Mouse (Mus musculus) neural tube, embryonic 13.5 days (tissue): ENCODE data around the gene Matn4. TPM values are rescaled to one million over a fixed set of nuclear protein-coding genes. Genes with fewer than 3 reads are reported as not detected.

ENCODE experiments used
- ATAC-seq: fragments of 200-750 bp; cut with Nextera tagmentation; 2 replicates; pipeline ENCODE4 v1.8.0; 2017; ENCODE audit warnings: low read depth, mild to moderate bottlenecking, moderate TSS enrichment, moderate library complexity
- H3K27ac ChIP-seq: fragments of 300-500 bp; sonication (generic); replicated peaks from 2 replicates; pipeline ENCODE4 v1.5.1; 2015; ENCODE audit warnings: moderate library complexity, mild to moderate bottlenecking, inconsistent platforms
- H3K27me3 ChIP-seq: fragments of 300-500 bp; sonication (generic); 2 replicates; pipeline ENCODE4 v1.6.1; 2015; ENCODE audit warnings: mild to moderate bottlenecking, inconsistent platforms
- H3K36me3 ChIP-seq: fragments of 300-500 bp; sonication (generic); 2 replicates; pipeline ENCODE4 v1.6.1; 2015; ENCODE audit warnings: mild to moderate bottlenecking, inconsistent platforms
- H3K4me1 ChIP-seq: fragments of 300-500 bp; sonication (generic); replicated peaks from 2 replicates; pipeline ENCODE4 v1.6.1; 2015; ENCODE audit warnings: inconsistent platforms
- H3K4me2 ChIP-seq: fragments of 300-500 bp; sonication (generic); 2 replicates; pipeline ENCODE4 v1.6.1; 2015; ENCODE audit warnings: inconsistent platforms, mild to moderate bottlenecking, moderate library complexity
- H3K4me3 ChIP-seq: fragments of 300-500 bp; sonication (generic); 2 replicates; pipeline ENCODE4 v1.5.1; 2015; ENCODE audit warnings: mild to moderate bottlenecking, inconsistent platforms
- H3K9ac ChIP-seq: fragments of 300-500 bp; sonication (generic); 2 replicates; pipeline ENCODE4 v1.6.1; 2015; ENCODE audit warnings: moderate library complexity, mild to moderate bottlenecking, inconsistent platforms
- H3K9me3 ChIP-seq: fragments of 300-500 bp; sonication (generic); 2 replicates; pipeline ENCODE4 v1.6.1; 2016; ENCODE audit warnings: inconsistent platforms
- WGBS: fragments of 180-500 bp; shearing (Covaris S2); methylation state at CpG from one replicate; pipeline ENCODE4 v1.1.7; 2015; 5-methylcytosine and 5-hydroxymethylcytosine counted together
- polyA plus RNA-seq: library from polyadenylated mRNA; unstranded; fragments of >200 nt; fragmentation: Nextera tagmentation; extraction: Ambion mirVana; gene quantifications from 2 replicates; pipeline ENCODE4 v1.2.1, GENCODE M21; 2015

The Matn4 gene
- polyA plus RNA-seq, 1 experiment from 2014 or later = 7.3 TPM

DNA sequence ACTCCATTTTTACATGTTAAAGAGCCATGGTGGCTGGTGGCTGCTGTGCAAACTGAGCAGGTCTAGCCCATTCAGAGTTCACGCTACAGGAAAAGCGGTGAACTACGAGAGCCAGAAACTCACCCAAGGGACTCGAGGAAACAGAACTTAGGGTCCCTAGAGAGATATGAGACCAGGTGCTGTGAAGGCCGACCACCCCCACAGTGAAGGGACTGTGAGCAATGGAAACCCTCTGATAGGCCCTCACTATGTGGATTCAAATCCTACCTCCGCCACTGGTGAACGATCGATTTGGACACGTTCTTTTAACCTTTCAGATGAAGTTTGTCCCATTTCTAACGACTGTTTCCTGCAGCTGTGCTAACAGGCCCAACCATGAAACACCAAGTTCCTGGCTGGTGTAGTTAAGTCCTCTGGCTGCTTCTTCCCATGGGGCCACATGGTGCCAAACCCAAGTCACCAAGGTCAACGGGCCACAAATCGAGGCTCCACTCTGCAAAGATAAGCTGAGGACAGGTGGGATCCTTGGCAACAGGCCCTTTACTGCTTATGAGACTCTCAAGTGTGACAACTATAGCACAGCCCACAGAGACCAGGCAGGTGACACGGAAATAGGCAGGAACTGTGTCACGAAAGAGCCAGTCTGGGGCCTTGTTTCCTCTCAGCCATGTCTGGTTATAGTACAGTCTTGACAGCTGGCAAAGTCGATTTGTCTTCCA, 17.9 kb upstream of the Matn4 start:
- 91% methylated on average over 15 of the region's 15 CpGs for WGBS
- H3K36me3 ChIP-seq = no peaks in the 10 kb centered on the region
- no peak overlapping the region for H3K4me3 ChIP-seq
- no peaks in the 10 kb centered on the region for H3K4me1 ChIP-seq
- no peak overlapping the region for H3K9ac ChIP-seq
- no peaks in the 10 kb centered on the region for H3K9me3 ChIP-seq
- no peak overlapping the region for H3K27ac ChIP-seq
- ATAC-seq = no peak
- no peak overlapping the region for H3K4me2 ChIP-seq
- no peaks in the 10 kb centered on the region for H3K27me3 ChIP-seq

DNA sequence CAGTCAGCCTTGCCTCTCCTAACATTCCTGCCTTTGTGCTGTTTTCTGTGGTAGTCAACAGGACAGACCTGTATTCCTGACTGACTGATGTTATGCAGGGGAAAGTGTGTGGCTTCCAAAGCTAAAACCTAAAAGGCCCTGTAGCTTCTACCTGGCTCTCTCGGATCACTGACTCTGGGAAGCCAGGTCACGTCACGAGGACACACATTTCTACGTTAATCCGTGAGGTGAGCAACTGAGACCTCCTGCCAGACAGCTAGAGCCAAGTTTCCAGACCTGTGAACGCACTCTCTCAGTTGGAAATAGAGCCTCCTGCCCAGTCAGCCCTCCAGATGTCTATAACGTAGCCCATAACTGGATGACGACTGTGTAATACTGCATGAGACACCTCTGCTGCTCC, 17.0 kb upstream of the Matn4 start:
- no peaks in the 10 kb centered on the region for H3K27me3 ChIP-seq
- no peaks in the 10 kb centered on the region for H3K36me3 ChIP-seq
- no peak overlapping the region for H3K4me2 ChIP-seq
- H3K9ac ChIP-seq = no peak overlapping the region
- no peaks in the 10 kb centered on the region for H3K4me1 ChIP-seq
- no peak overlapping the region for H3K27ac ChIP-seq
- no peak overlapping the region for H3K4me3 ChIP-seq
- H3K9me3 ChIP-seq = no peaks in the 10 kb centered on the region
- no peak for ATAC-seq
- WGBS = 86% methylated on average over 8 of the region's 8 CpGs

DNA sequence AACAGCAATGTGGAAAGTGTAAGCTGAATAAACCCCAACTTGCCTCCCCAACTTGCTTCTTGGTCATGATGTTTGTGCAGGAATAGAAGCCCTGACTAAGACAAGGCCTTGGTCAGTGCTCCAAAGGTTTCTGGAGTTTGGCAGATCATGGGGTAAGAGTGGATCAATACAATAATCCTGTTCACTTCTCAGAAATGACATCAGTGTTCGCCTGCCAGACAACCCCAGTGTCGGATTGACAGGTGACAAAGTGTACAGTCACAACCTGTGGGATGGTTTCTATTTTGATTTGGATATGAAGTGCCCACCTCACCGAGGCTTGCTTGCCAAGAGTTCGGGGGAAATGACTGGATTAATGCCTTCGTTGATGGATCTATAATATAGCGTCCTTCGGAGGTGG, 16.3 kb upstream of the Matn4 start:
- H3K4me3 ChIP-seq = no peak overlapping the region
- no peak overlapping the region for H3K27ac ChIP-seq
- 88% methylated on average over 7 of the region's 7 CpGs for WGBS
- no peaks in the 10 kb centered on the region for H3K4me1 ChIP-seq
- H3K36me3 ChIP-seq = no peaks in the 10 kb centered on the region
- H3K9ac ChIP-seq = no peak overlapping the region
- no peaks in the 10 kb centered on the region for H3K9me3 ChIP-seq
- H3K4me2 ChIP-seq = no peak overlapping the region
- H3K27me3 ChIP-seq = peaks cover 3% of the 10 kb centered on the region; the same call in 1 of the 2 replicates
- ATAC-seq = no peak

DNA sequence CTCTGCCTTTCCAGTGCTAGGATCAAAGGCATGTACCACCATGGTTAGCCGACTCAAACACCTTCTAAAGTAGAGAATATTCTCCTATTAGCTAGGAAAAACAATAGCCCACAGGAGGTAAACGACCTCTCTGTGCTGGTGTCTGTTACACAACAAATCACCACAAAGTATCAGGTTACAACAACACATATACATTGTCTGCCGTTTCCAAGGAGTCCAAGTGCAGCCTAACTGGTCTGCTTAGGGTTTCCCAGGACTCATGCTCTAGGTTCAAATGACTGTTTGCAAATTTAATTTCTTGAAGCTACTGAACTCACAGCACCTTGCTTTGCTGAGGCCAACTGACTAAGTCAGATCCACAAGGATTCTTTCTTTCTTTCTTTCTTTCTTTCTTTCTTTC, 14.5 kb upstream of the Matn4 start:
- WGBS = 4% methylated on average over 3 of the region's 3 CpGs
- Histone ChIP-seq H3K27ac (no peak overlapping the region), H3K4me2 (no peak overlapping the region), H3K9ac (no peak overlapping the region), H3K4me3 (no peak overlapping the region), H3K4me1 (no peaks in the 10 kb centered on the region), H3K36me3 (no peaks in the 10 kb centered on the region), H3K9me3 (no peaks in the 10 kb centered on the region), H3K27me3 (peaks cover 5% of the 10 kb centered on the region; the same call in 1 of the 2 replicates)
- no peak for ATAC-seq

DNA sequence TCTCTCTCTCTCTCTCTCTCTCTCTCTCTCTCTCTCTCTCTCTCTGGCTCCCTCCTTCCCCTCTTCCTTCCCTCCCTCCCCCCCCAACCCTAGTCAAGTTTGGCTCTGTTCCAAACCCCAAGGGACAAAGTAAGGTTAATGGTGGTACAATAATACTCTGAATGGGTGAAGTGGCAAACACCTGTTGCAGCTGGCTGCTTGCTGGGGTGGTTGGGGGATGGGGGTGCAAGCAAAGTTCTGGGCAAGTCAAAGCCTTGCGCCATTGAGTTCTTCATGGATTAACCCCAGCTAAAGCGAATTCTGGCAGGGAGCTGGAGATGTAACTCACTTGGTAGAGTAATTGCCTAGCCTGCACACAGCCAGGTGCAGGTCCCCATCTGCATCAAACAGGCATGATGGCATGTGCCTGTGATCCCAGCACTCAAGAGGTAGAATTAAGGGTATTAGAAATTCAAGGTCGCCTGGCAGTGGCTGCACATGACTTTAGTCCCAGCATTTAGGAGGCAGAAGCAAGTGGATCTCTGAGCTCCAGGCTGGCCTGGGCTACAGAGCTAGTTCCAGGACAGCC, 13.4 kb upstream of the Matn4 start:
- Histone ChIP-seq H3K27ac (no peak overlapping the region), H3K27me3 (peaks cover 16% of the 10 kb centered on the region), H3K4me1 (peaks cover 5% of the 10 kb centered on the region; the same call in 1 of the 2 replicates), H3K4me3 (no peak overlapping the region), H3K36me3 (no peaks in the 10 kb centered on the region), H3K4me2 (no peak overlapping the region), H3K9ac (no peak overlapping the region), H3K9me3 (no peaks in the 10 kb centered on the region)
- ATAC-seq = no peak
- 27% methylated on average over 3 of the region's 3 CpGs for WGBS

DNA sequence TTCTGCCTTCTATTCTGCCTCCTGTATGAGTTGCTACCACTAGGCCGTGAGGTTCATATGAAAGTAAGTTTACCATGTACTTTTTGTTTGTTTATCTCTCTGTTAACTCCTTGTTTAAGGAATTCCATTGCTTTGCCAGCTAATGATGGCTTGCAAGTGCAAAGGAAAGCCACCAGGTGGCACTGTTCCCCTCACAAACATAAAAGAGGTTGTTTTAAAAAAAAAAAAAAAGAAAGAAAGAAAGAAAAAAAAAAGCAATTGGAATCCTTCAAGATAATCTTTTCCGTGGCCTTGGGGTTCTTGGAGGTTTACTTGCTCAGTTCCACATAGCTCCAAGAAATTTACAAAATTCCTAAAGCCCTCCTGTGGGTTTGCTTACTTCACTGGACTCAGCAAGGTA, 12.2 kb upstream of the Matn4 start:
- Histone ChIP-seq H3K27ac (no peak overlapping the region), H3K9me3 (no peaks in the 10 kb centered on the region), H3K4me2 (no peak overlapping the region), H3K4me1 (peaks cover 5% of the 10 kb centered on the region; the same call in 1 of the 2 replicates), H3K36me3 (no peaks in the 10 kb centered on the region), H3K9ac (no peak overlapping the region), H3K4me3 (no peak overlapping the region), H3K27me3 (peaks cover 17% of the 10 kb centered on the region)
- ATAC-seq = no peak
- WGBS = 1% methylated on average over 2 of the region's 2 CpGs

DNA sequence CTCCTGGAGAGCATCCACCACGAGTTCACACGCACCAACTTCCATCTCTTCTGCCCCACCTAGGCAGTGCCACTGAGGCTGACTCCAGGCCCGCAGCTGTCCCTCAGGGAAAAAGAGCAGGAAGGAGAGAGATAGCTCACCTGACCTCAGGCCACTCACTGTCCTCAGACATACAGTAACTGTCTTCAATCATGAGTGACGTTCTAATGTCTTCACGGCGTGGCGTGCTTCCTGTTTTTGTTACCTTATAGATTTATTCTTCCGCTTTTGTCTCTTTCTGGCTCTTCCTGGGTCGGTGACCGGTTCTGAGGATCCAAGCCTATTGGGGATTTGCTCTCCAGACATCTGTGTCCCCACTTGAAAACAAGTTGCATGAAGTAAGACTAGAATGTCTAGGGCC, 9.6 kb upstream of the Matn4 start:
- Histone ChIP-seq H3K27ac (no peak overlapping the region), H3K4me1 (peaks cover 5% of the 10 kb centered on the region; the same call in 1 of the 2 replicates), H3K27me3 (peaks cover 33% of the 10 kb centered on the region), H3K9me3 (no peaks in the 10 kb centered on the region), H3K9ac (no peak overlapping the region), H3K4me2 (peak overlapping the region; percentile 47), H3K4me3 (0 out of 2 replicates have a peak overlapping the region, but pooled peaks have one; percentile 14), H3K36me3 (no peaks in the 10 kb centered on the region)
- ATAC-seq = no peak
- WGBS = 71% methylated on average over 10 of the region's 10 CpGs

DNA sequence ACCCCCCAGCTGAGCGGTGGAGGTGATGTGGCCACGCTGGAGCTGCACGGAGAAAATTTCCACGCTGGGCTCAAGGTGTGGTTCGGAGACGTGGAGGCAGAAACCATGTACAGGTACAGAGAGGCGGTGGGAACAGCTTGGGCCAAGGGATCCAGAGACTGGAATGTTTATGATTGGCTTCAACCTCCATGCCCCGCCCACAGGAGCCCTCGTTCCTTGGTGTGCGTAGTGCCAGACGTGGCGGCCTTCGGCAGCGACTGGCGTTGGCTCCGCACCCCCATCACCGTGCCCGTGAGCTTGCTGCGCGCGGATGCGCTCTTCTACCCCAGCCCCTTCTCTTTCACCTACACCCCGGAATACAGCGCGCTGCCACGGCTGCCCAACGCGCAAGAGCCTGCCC, 9.2 kb upstream of the Matn4 start:
- 29% methylated on average over 28 of the region's 28 CpGs for WGBS
- H3K9ac ChIP-seq = no peak overlapping the region
- H3K27me3 ChIP-seq = peaks cover 37% of the 10 kb centered on the region
- peak overlapping the region; percentile 47 for H3K4me2 ChIP-seq
- ATAC-seq = peak; percentile 47
- peaks cover 5% of the 10 kb centered on the region; the same call in 1 of the 2 replicates for H3K4me1 ChIP-seq
- H3K36me3 ChIP-seq = no peaks in the 10 kb centered on the region
- peak overlapping the region; percentile 14; the same call in 1 of the 2 replicates for H3K4me3 ChIP-seq
- no peak overlapping the region for H3K27ac ChIP-seq
- no peaks in the 10 kb centered on the region for H3K9me3 ChIP-seq

DNA sequence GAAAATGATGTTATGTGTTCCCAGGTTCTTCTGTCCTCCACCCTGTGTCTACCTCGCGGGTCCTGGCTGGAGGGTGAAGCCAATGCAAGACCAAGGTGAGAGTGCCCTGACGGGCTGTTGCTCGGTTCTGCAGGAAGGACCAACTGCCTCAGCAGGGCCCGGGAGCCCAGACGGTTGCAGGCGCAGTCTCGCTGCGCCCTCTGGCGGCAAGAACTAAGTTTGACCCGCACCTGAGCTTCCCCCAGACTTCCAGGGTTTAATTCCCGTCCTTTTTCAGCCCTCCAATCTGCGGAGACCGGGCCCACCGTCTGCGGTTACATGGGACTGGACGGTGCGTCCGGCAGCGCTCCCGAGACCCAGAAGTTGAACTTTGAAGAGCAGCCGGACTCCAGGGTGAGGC, 2.7 kb upstream of the Matn4 start:
- 0 out of 2 replicates have a peak, but pooled peaks have one; percentile 36 for ATAC-seq
- no peaks in the 10 kb centered on the region for H3K9me3 ChIP-seq
- WGBS = under 1% methylated on average over 22 of the region's 22 CpGs
- H3K9ac ChIP-seq = no peak overlapping the region
- no peak overlapping the region for H3K4me3 ChIP-seq
- H3K36me3 ChIP-seq = no peaks in the 10 kb centered on the region
- peaks cover 85% of the 10 kb centered on the region for H3K27me3 ChIP-seq
- H3K4me1 ChIP-seq = peaks cover 16% of the 10 kb centered on the region
- H3K4me2 ChIP-seq = no peak overlapping the region
- no peak overlapping the region for H3K27ac ChIP-seq

DNA sequence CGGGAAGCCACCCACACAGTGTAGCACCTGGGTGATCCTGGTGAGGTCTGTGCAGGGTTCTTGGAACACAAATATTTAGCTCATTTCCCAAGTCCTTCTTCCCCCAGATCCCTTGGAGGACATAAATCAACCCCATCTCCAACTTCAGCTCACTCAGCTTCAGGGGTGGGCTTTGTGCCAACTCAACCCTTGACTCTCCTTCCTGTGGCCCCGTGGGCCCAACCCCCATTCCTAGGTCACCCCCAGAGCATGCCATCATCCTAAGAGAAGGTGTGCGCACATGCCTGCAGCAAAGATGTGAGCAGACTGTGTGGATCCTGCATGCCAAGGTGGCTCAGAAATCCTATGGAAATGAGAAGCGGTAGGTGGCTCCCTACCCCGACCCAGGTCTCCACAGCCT, 559 bp upstream of the Matn4 start:
- peaks cover 24% of the 10 kb centered on the region for H3K4me1 ChIP-seq
- H3K4me3 ChIP-seq = no peak overlapping the region
- 42% methylated on average over 5 of the region's 5 CpGs for WGBS
- no peak overlapping the region for H3K27ac ChIP-seq
- H3K9me3 ChIP-seq = no peaks in the 10 kb centered on the region
- H3K4me2 ChIP-seq = no peak overlapping the region
- H3K9ac ChIP-seq = no peak overlapping the region
- no peak for ATAC-seq
- H3K27me3 ChIP-seq = peaks cover 99% of the 10 kb centered on the region
- H3K36me3 ChIP-seq = no peaks in the 10 kb centered on the region

DNA sequence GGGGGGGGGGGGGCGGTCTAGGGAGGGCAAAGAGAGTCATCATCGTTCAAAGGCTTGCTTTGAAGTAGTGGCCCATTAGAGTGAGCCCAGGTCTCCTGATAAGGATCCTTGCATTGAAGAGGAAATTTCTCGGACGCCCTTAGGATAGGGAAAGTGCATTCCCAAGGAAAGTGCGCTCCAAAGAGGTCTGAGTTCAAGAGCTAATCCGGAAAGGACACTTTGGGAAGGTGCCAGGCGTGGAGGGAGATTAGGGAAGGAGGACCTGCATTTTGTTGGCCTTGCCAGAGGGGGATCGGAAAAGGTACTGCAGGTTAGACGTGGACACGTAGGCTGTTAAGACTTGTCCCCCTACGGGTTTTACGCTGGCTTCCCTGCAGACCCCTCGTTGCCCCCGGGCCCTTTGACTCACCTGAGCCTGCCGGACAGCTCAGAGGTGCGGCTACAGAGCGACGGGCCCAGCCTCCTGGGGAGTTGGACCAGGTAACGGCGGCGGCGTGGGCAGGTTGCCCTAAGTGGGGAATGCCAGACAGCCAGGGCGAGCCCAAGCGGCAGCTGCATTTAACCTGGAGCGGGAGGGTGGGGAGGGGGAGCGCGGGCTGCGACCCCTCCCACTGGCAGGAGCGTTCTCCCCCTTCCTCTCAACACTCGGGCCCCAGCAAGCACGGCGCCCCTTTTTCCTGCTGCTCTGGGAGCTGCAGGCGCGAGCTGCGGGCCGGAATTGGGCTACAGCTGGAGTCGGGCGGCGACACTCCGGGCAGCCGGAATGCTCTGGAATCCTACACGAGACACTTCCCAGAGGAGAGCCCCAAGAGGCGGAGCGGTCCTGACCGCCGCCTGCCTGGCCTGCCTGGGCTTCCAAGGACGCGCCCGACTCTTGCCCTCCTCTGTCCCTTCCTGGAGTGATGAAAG, 624 bp downstream of the Matn4 start:
- H3K27ac ChIP-seq = no peak overlapping the region
- no peaks in the 10 kb centered on the region for H3K36me3 ChIP-seq
- H3K4me1 ChIP-seq = peaks cover 28% of the 10 kb centered on the region
- peak overlapping the region; percentile 59 for H3K4me2 ChIP-seq
- H3K9ac ChIP-seq = peak overlapping the region; percentile 59
- 1% methylated on average over 49 of the region's 49 CpGs for WGBS
- ATAC-seq = no peak
- H3K27me3 ChIP-seq = peaks cover 99% of the 10 kb centered on the region
- peak overlapping the region; percentile 33 for H3K4me3 ChIP-seq
- no peaks in the 10 kb centered on the region for H3K9me3 ChIP-seq
